Mouse (Mus musculus): ENCODE measurements around the gene Cic. TPM values are rescaled to one million over a fixed set of nuclear protein-coding genes. Genes with fewer than 3 reads are reported as not detected.

Cic gene
- polyA plus RNA-seq, 1 experiment from 2014 or later, result 30.8 TPM

DNA sequence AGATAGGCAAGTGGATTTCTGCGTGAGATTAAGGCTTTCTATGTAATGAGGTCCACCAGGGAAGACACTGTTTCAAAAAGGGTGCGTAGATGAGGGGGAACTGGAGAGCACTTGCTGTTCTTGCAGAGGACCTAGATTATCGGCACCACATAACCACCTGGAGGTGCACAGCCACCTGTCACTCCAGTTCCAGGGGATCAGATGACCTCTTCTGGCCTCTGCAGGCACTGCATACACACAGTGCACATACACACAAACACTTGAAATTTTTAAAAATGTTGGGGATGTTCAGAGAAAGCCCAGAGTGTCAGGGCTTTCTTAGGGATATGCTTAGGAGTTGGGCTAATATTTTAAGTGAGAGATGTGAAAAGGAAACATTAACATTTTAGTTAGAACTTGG, 22.4 kb downstream of the Cic start:
- no peak overlapping the region for H3K4me2 ChIP-seq (replicated peaks; ENCODE audit: low read depth, low read length)
- peaks cover 1% of the 10 kb centered on the region; the same call in 1 of the 2 replicates for H3K4me1 ChIP-seq (ENCODE audit: insufficient read depth, low read length)
- WGBS, result 99% methylated on average over 3 of the region's 3 CpGs
- no peak overlapping the region for H3K9ac ChIP-seq (replicated peaks; ENCODE audit: low read length)
- no peak for ATAC-seq (ENCODE audit: low FRiP score, low TSS enrichment)
- no peaks in the 10 kb centered on the region for H3K27me3 ChIP-seq (ENCODE audit: insufficient read depth, low read length)
- peaks cover 7% of the 10 kb centered on the region; the same call in 1 of the 2 replicates for H3K9me3 ChIP-seq (ENCODE audit: low read length)
- peaks cover 95% of the 10 kb centered on the region for H3K36me3 ChIP-seq (ENCODE audit: insufficient read depth, low read length)
- H3K4me3 ChIP-seq (ENCODE audit: low read length), result no peak overlapping the region
- no peak overlapping the region for H3K27ac ChIP-seq (ENCODE audit: low read length)

DNA sequence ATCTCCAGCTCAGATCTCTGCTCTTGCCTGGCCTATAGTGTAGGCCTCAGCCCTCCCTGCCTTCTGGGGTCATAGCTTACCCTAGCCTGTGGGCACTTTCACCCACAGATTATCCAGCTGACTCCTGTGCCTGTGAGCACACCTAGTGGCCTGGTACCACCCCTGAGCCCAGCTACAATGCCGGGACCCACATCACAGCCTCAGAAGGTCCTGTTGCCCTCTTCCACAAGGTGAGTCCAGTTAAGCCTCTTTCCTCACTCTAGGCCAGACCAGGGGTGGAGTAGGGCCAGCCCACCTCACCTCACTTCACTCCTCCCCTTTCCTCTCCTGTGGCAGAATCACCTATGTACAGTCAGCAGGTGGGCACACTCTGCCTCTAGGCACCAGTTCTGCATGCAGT, 23.0 kb downstream of the Cic start:
- Histone ChIP-seq H3K4me2 (replicated peaks; ENCODE audit: low read depth, low read length) (no peak overlapping the region), H3K9me3 (ENCODE audit: low read length) (peaks cover 7% of the 10 kb centered on the region; the same call in 1 of the 2 replicates), H3K4me3 (ENCODE audit: low read length) (no peak overlapping the region), H3K27ac (ENCODE audit: low read length) (no peak overlapping the region), H3K4me1 (ENCODE audit: insufficient read depth, low read length) (no peaks in the 10 kb centered on the region), H3K36me3 (ENCODE audit: insufficient read depth, low read length) (peaks cover 94% of the 10 kb centered on the region), H3K27me3 (ENCODE audit: insufficient read depth, low read length) (no peaks in the 10 kb centered on the region), H3K9ac (replicated peaks; ENCODE audit: low read length) (no peak overlapping the region)
- 0 out of 2 replicates have a peak, but pooled peaks have one; percentile 5 for ATAC-seq (ENCODE audit: low FRiP score, low TSS enrichment)
- WGBS, result 100% methylated on average over 1 of the region's 1 CpGs

DNA sequence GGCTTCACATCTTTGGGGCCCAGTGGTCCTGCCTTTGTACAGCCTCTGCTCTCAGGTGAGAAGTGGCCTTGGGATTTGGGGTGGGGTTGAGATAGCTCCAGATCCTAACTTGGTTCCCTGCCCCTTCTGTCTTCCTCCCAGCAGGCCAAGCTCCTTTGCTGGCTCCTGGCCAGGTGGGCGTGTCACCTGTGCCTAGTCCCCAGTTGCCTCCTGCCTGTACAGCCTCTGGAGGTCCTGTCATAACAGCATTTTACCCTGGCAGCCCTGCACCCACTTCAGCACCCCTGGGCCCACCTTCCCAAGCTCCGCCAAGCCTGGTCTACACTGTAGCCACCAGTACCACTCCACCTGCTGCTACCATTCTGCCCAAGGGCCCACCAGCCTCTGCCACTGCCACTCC, 23.4 kb downstream of the Cic start:
- Histone ChIP-seq H3K4me2 (replicated peaks; ENCODE audit: low read depth, low read length) (no peak overlapping the region), H3K27me3 (ENCODE audit: insufficient read depth, low read length) (no peaks in the 10 kb centered on the region), H3K36me3 (ENCODE audit: insufficient read depth, low read length) (peaks cover 89% of the 10 kb centered on the region), H3K9ac (replicated peaks; ENCODE audit: low read length) (no peak overlapping the region), H3K4me3 (ENCODE audit: low read length) (no peak overlapping the region), H3K9me3 (ENCODE audit: low read length) (peaks cover 7% of the 10 kb centered on the region; the same call in 1 of the 2 replicates), H3K4me1 (ENCODE audit: insufficient read depth, low read length) (no peaks in the 10 kb centered on the region), H3K27ac (ENCODE audit: low read length) (no peak overlapping the region)
- ATAC-seq (ENCODE audit: low FRiP score, low TSS enrichment), result peak; percentile 9; the same call in 1 of the 2 replicates
- 84% methylated on average over 2 of the region's 2 CpGs for WGBS

DNA sequence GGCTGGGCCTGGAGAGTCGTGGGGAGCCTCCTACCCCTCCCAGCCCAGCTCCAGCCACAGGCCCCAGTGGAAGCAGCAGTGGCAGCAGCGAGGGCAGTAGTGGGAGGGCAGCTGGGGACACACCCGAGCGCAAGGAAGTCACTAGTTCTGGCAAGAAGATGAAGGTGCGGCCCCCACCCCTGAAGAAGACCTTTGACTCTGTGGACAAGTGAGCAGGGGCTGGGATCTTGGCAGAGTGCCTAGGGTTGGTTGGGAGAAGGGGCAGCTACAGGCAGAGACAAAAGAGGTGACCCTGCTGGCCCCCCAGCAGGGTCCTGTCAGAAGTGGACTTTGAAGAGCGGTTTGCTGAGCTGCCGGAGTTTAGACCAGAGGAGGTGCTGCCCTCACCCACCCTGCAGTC, 24.6 kb downstream of the Cic start:
- WGBS, result 56% methylated on average over 7 of the region's 7 CpGs
- Histone ChIP-seq H3K4me3 (ENCODE audit: low read length) (no peak overlapping the region), H3K9me3 (ENCODE audit: low read length) (peaks cover 7% of the 10 kb centered on the region; the same call in 1 of the 2 replicates), H3K4me1 (ENCODE audit: insufficient read depth, low read length) (no peaks in the 10 kb centered on the region), H3K36me3 (ENCODE audit: insufficient read depth, low read length) (peaks cover 81% of the 10 kb centered on the region), H3K4me2 (replicated peaks; ENCODE audit: low read depth, low read length) (no peak overlapping the region), H3K27me3 (ENCODE audit: insufficient read depth, low read length) (no peaks in the 10 kb centered on the region), H3K9ac (replicated peaks; ENCODE audit: low read length) (no peak overlapping the region), H3K27ac (ENCODE audit: low read length) (peak overlapping the region; percentile 13; the same call in 1 of the 2 replicates)
- no peak for ATAC-seq (ENCODE audit: low FRiP score, low TSS enrichment)

DNA sequence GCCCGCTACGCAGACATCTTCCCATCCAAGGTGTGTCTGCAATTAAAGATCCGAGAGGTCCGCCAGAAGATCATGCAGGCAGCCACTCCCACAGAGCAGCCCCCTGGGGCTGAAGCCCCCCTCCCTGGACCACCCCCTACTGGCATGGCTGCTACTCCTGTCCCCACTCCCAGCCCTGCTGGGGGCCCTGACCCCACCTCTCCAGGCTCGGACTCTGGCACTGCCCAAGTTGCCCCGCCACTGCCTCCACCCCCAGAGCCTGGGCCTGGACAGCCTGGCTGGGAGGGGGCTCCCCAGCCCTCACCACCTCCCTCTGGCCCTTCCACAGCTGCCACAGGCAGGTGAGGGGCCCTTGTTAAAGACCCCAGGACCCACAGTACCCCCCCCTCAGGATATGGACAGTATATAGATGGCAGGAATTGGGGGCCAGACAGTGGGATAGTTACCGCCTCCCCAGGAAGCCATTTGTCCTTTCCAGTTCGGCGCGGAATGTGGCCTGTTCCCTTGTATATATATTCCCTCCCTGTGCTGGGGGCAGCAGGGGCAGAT, 25.8 kb downstream of the Cic start:
- H3K4me2 ChIP-seq (replicated peaks; ENCODE audit: low read depth, low read length), result no peak overlapping the region
- peaks cover 69% of the 10 kb centered on the region for H3K36me3 ChIP-seq (ENCODE audit: insufficient read depth, low read length)
- peaks cover 2% of the 10 kb centered on the region; the same call in 1 of the 2 replicates for H3K4me1 ChIP-seq (ENCODE audit: insufficient read depth, low read length)
- peak overlapping the region; percentile 1; the same call in 1 of the 2 replicates for H3K27ac ChIP-seq (ENCODE audit: low read length)
- H3K9ac ChIP-seq (replicated peaks; ENCODE audit: low read length), result no peak overlapping the region
- no peaks in the 10 kb centered on the region for H3K27me3 ChIP-seq (ENCODE audit: insufficient read depth, low read length)
- peaks cover 7% of the 10 kb centered on the region; the same call in 1 of the 2 replicates for H3K9me3 ChIP-seq (ENCODE audit: low read length)
- WGBS, result 77% methylated on average over 10 of the region's 10 CpGs
- no peak for ATAC-seq (ENCODE audit: low FRiP score, low TSS enrichment)
- H3K4me3 ChIP-seq (ENCODE audit: low read length), result no peak overlapping the region

DNA sequence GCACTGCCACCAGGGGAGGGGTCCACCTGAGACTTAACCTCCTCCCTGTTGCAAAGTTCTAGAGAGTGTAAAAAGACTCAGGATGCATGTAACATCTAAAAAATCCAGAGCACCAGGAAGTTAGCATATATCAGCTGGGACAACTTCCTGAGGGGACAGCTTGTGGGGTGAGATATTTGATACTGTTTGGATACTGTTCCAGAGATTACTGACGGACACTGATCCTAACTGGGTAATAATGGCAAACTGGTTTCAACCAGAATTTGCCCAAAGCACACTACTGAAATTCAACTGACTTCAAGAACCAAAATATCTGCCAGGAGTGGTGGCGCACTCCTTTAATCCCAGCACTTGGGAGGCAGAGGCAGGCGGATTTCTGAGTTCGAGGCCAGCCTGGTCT, 27.0 kb downstream of the Cic start:
- Histone ChIP-seq H3K4me3 (ENCODE audit: low read length) (no peak overlapping the region), H3K27me3 (ENCODE audit: insufficient read depth, low read length) (no peaks in the 10 kb centered on the region), H3K36me3 (ENCODE audit: insufficient read depth, low read length) (peaks cover 57% of the 10 kb centered on the region), H3K27ac (ENCODE audit: low read length) (no peak overlapping the region), H3K9me3 (ENCODE audit: low read length) (peaks cover 6% of the 10 kb centered on the region; the same call in 1 of the 2 replicates), H3K4me2 (replicated peaks; ENCODE audit: low read depth, low read length) (no peak overlapping the region), H3K9ac (replicated peaks; ENCODE audit: low read length) (no peak overlapping the region), H3K4me1 (ENCODE audit: insufficient read depth, low read length) (peaks cover 4% of the 10 kb centered on the region; the same call in 1 of the 2 replicates)
- ATAC-seq (ENCODE audit: low FRiP score, low TSS enrichment), result no peak
- 71% methylated on average over 4 of the region's 4 CpGs for WGBS

DNA sequence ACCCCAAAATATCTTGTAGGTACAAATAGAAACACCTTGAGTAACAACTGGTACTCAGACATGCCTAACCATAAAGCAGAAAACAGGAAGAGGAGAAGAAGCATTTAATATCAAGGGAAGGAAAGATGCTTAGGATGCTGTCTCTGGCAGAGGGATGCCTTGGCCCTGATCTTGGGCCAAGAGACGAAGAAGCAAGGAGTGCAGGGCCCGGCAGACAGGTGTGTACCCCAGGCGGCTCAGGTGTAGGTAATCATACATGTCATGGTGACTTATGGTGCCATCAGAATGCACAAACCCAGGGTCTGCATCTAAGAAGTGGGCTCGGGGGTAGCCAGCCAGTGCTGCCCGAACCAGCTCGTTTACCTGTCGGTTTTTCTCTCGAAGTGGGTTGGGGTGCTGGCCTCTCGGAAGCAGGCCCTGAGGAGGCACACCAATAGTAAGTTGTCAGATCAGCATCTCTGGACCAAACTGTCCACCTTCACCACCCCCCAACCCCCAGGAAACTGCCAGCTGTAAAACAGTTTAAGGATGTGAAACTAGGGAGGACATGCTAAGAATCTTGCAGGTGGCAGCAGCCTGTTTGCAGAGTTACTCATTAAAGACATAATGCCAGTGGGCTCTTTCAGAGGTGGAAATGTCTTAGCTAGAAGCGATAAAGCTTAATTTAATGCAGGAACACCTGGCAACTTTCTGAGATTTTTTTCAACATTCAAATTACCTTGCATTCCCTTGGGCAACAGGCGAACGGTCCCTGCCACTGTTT, 27.6 kb downstream of the Cic start:
- no peaks in the 10 kb centered on the region for H3K27me3 ChIP-seq (ENCODE audit: insufficient read depth, low read length)
- no peak for ATAC-seq (ENCODE audit: low FRiP score, low TSS enrichment)
- H3K9me3 ChIP-seq (ENCODE audit: low read length), result no peaks in the 10 kb centered on the region
- H3K27ac ChIP-seq (ENCODE audit: low read length), result no peak overlapping the region
- H3K9ac ChIP-seq (replicated peaks; ENCODE audit: low read length), result no peak overlapping the region
- WGBS, result 87% methylated on average over 12 of the region's 12 CpGs
- no peak overlapping the region for H3K4me3 ChIP-seq (ENCODE audit: low read length)
- no peak overlapping the region for H3K4me2 ChIP-seq (replicated peaks; ENCODE audit: low read depth, low read length)
- H3K4me1 ChIP-seq (ENCODE audit: insufficient read depth, low read length), result peaks cover 4% of the 10 kb centered on the region; the same call in 1 of the 2 replicates
- H3K36me3 ChIP-seq (ENCODE audit: insufficient read depth, low read length), result peaks cover 50% of the 10 kb centered on the region

DNA sequence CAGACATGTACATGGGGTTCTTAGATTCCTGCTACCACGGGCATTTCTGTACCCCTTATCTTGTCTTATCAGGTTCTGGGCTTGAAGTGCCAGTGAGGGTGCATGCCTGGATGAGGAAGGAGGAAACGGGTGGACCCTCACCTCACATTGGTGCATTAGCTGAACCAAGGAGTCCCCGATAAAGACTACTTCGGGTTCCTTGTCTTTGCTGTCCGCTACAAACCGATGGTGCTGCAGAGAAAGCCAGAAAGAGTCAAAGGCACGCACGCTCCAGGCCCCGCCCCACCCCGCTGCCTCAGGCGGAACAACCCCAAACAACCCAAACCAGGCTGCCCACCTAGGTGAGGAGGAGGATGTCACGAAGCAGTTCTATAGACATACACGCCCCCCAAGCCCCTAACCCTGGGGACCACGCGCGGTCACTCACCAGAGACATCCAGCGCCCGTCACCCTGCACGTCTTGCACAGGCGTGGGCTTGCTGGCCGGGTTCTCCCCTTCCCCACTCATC, 29.5 kb downstream of the Cic start:
- Histone ChIP-seq H3K9ac (replicated peaks; ENCODE audit: low read length) (peak overlapping the region; percentile 88), H3K9me3 (ENCODE audit: low read length) (no peaks in the 10 kb centered on the region), H3K36me3 (ENCODE audit: insufficient read depth, low read length) (peaks cover 32% of the 10 kb centered on the region), H3K27me3 (ENCODE audit: insufficient read depth, low read length) (no peaks in the 10 kb centered on the region), H3K4me3 (ENCODE audit: low read length) (peak overlapping the region; percentile 91), H3K4me1 (ENCODE audit: insufficient read depth, low read length) (peaks cover 4% of the 10 kb centered on the region; the same call in 1 of the 2 replicates), H3K27ac (ENCODE audit: low read length) (peak overlapping the region; percentile 96), H3K4me2 (replicated peaks; ENCODE audit: low read depth, low read length) (peak overlapping the region; percentile 80)
- ATAC-seq (ENCODE audit: low FRiP score, low TSS enrichment), result peak; percentile 41
- WGBS, result 1% methylated on average over 21 of the region's 21 CpGs

DNA sequence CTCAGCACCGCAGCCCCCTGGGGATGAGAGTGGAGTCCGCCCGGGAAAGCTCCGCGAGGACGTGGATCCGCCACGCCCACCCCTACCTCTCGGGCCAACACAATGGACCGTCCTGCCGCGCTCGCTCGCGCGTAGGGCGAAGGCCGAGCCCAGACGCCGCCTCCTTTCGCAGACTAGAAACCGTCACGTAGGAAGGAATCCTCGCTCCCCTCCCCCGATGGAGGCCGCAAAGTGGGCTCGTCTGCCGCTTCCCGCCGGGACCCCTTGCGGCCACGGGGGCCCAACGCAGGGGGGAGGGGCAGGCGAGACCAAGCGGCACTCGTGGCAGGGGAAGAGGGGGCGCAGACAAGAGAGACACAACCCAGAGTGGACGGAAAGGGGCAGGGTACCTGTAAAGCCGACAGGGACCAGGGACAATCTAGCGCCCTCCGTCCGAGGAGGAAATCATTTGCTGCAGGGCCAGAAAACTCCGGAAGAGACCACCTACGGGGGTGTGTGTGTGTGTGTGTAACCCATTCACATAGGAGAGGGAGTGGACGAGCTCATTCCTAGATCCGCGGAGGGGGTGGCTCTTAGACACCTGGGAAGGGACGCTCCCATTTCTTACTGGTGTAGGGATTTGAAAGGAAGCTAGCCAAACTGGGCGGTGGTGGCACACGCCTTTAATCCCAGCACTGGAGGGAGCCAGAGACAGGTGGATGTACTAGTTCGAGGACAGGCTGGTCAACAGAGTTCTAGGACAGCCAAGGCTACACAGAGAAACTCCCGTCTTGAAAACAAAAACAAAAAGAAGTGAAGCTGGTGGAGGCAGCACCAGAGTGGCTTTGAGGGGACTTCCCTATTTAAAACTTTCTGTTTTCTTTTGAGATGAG, 30.2 kb downstream of the Cic start, which contains the start of gene Pafah1b3:
Pafah1b3 (minus strand) TSS at position 533 of the 872 bp plus-strand sequence.
- Histone ChIP-seq H3K4me2 (replicated peaks; ENCODE audit: low read depth, low read length) (peak within 1 kb of the TSS; percentile 80), H3K27ac (ENCODE audit: low read length) (peak within 1 kb of the TSS; percentile 96), H3K9me3 (ENCODE audit: low read length) (no peaks in the 10 kb centered on the region), H3K27me3 (ENCODE audit: insufficient read depth, low read length) (no peaks in the 10 kb centered on the region), H3K9ac (replicated peaks; ENCODE audit: low read length) (peak within 1 kb of the TSS; percentile 88), H3K4me1 (ENCODE audit: insufficient read depth, low read length) (peaks cover 4% of the 10 kb centered on the region; the same call in 1 of the 2 replicates), H3K36me3 (ENCODE audit: insufficient read depth, low read length) (peaks cover 26% of the 10 kb centered on the region), H3K4me3 (ENCODE audit: low read length) (peak within 1 kb of the TSS; percentile 91)
- under 1% methylated on average over 52 of the region's 52 CpGs for WGBS
- peak; percentile 95 for ATAC-seq (ENCODE audit: low FRiP score, low TSS enrichment)
